In genomic region chr3:83765871-83766725, GRCm38 (mm10) we compare ENCODE assay signal across 8 mouse cellular contexts. TPM values are rescaled to one million over a fixed set of nuclear protein-coding genes. Genes with fewer than 3 reads are reported as not detected.
DNase-seq lines count a peak whose midpoint lies in the region; ATAC-seq and TF ChIP-seq lines count a peak whose summit lies in the region.

Gene Sfrp2, plus strand, starts transcription at chr3:83766321.

- intact Hi-C loops in heart, postnatal 36 days (cut with DNase I): loop anchor here (2.0 kb wide), 2 partner anchors 349 to 479 kb away; no protein-coding TSS in a partner anchor

- ATAC-seq in embryonic facial prominence, embryonic 14.5 days (ENCODE audit: low read depth): peak; percentile 89
- ATAC-seq in limb, embryonic 12.5 days (ENCODE audit: insufficient number of reproducible peaks, insufficient read depth, low FRiP score, low TSS enrichment, low read depth): peak; percentile 81
- ATAC-seq in neural tube, embryonic 12.5 days (ENCODE audit: low FRiP score, low read depth): peak; percentile 76

- no peaks in the 10 kb centered on the region for H3K4me1 ChIP-seq in ES-Bruce4 (ENCODE audit: control insufficient read depth, insufficient read depth, low read length)
- H3K4me1 ChIP-seq in embryonic facial prominence, embryonic 14.5 days (ENCODE audit: control insufficient read depth, insufficient read depth, low read length): peaks cover 20% of the 10 kb centered on the region
- peaks cover 48% of the 10 kb centered on the region for H3K4me1 ChIP-seq in limb, embryonic 12.5 days (replicated peaks)
- peaks cover 39% of the 10 kb centered on the region for H3K4me1 ChIP-seq in neural tube, embryonic 12.5 days

- DNase-seq in cerebellum, postnatal 14 days: peak; percentile 41 to 49
- DNase-seq in cerebellum, adult 18-20 months: no peak
- peak; percentile 96 for DNase-seq in embryonic facial prominence, embryonic 14.5 days (ENCODE audit: low spot score)
- peak; percentile 19 to 21 for DNase-seq in heart, postnatal 36 days
- DNase-seq in urinary bladder, postnatal 36 days (ENCODE audit: low spot score in 2 of 2): peak; percentile 29 to 30

- H3K9ac ChIP-seq in ES-Bruce4 (ENCODE audit: low read depth, poor library complexity, severe bottlenecking): peak within 1 kb of the TSS; percentile 63
- H3K9ac ChIP-seq in embryonic facial prominence, embryonic 14.5 days (ENCODE audit: low read depth, low read length): peak within 1 kb of the TSS; percentile 87
- H3K9ac ChIP-seq in limb, embryonic 12.5 days (replicated peaks): peak within 1 kb of the TSS; percentile 85
- H3K9ac ChIP-seq in neural tube, embryonic 12.5 days: peak within 1 kb of the TSS; percentile 81

- H3K9me3 ChIP-seq in ES-Bruce4 (replicated peaks; ENCODE audit: control insufficient read depth, insufficient read depth, low read length, poor library complexity, severe bottlenecking): no peaks in the 10 kb centered on the region
- no peaks in the 10 kb centered on the region for H3K9me3 ChIP-seq in embryonic facial prominence, embryonic 14.5 days (ENCODE audit: control insufficient read depth, low read length)
- no peaks in the 10 kb centered on the region for H3K9me3 ChIP-seq in limb, embryonic 12.5 days
- H3K9me3 ChIP-seq in neural tube, embryonic 12.5 days: no peaks in the 10 kb centered on the region

- H3K27ac ChIP-seq in ES-Bruce4 (ENCODE audit: insufficient read depth, low read length): no peak within 1 kb of the TSS
- peak within 1 kb of the TSS; percentile 86 for H3K27ac ChIP-seq in embryonic facial prominence, embryonic 14.5 days (replicated peaks; ENCODE audit: low read depth, low read length)
- H3K27ac ChIP-seq in limb, embryonic 12.5 days: peak within 1 kb of the TSS; percentile 92
- H3K27ac ChIP-seq in neural tube, embryonic 12.5 days: peak within 1 kb of the TSS; percentile 33; the same call in 1 of the 2 replicates

- no peak for TF ChIP-seq EP300 in ES-Bruce4 (IDR thresholded peaks at IDR 0.05; ENCODE audit: insufficient read depth, low read depth, low read length)

- WGBS in embryonic facial prominence, embryonic 14.5 days: 0% methylated on average over 44 of the region's 82 CpGs
- WGBS in limb, embryonic 12.5 days: under 1% methylated on average over 82 of the region's 82 CpGs
- WGBS in neural tube, embryonic 12.5 days: under 1% methylated on average over 82 of the region's 82 CpGs

- peak within 1 kb of the TSS; percentile 76 for H3K4me3 ChIP-seq in ES-Bruce4 (ENCODE audit: low read depth, low read length)
- peak within 1 kb of the TSS; percentile 69 for H3K4me3 ChIP-seq in embryonic facial prominence, embryonic 14.5 days (ENCODE audit: low read depth, low read length)
- peak within 1 kb of the TSS; percentile 68 for H3K4me3 ChIP-seq in limb, embryonic 12.5 days (replicated peaks)
- H3K4me3 ChIP-seq in neural tube, embryonic 12.5 days: peak within 1 kb of the TSS; percentile 61

- H3K27me3 ChIP-seq in ES-Bruce4 (ENCODE audit: control insufficient read depth, insufficient read depth, low read length, poor library complexity, severe bottlenecking): no peaks in the 10 kb centered on the region
- H3K27me3 ChIP-seq in embryonic facial prominence, embryonic 14.5 days (replicated peaks; ENCODE audit: control insufficient read depth, insufficient read depth, low read length): no peaks in the 10 kb centered on the region; the same call in 1 of the 2 replicates
- peaks cover 15% of the 10 kb centered on the region; the same call in 1 of the 2 replicates for H3K27me3 ChIP-seq in limb, embryonic 12.5 days
- 0 out of 2 replicates have a peak, but pooled peaks cover 7% of the 10 kb centered on the region for H3K27me3 ChIP-seq in neural tube, embryonic 12.5 days (replicated peaks)

- peak within 1 kb of the TSS; percentile 91 for H3K4me2 ChIP-seq in embryonic facial prominence, embryonic 14.5 days (ENCODE audit: low read depth, low read length)
- peak within 1 kb of the TSS; percentile 75 for H3K4me2 ChIP-seq in limb, embryonic 12.5 days
- peak within 1 kb of the TSS; percentile 85 for H3K4me2 ChIP-seq in neural tube, embryonic 12.5 days (replicated peaks)

- no peak for TF ChIP-seq POLR2A in ES-Bruce4 (IDR thresholded peaks at IDR 0.05; ENCODE audit: insufficient read depth, low read length)

- H3K36me3 ChIP-seq in ES-Bruce4 (ENCODE audit: control insufficient read depth, insufficient read depth, low read length, poor library complexity, severe bottlenecking): peaks cover 3% of the 10 kb centered on the region; the same call in 1 of the 2 replicates
- H3K36me3 ChIP-seq in embryonic facial prominence, embryonic 14.5 days (ENCODE audit: control insufficient read depth, insufficient read depth, low read length): peaks cover 24% of the 10 kb centered on the region
- peaks cover 20% of the 10 kb centered on the region for H3K36me3 ChIP-seq in limb, embryonic 12.5 days
- H3K36me3 ChIP-seq in neural tube, embryonic 12.5 days: peaks cover 7% of the 10 kb centered on the region

- TF ChIP-seq CTCF in ES-Bruce4 (IDR thresholded peaks at IDR 0.05; ENCODE audit: low read depth, low read length): no peak

RNA-seq across cellular contexts. Expression of gene Sfrp2, which starts in this region (rescaled TPM):
- 8.5 and 12.2 TPM in 2 replicates for polyA plus RNA-seq in ES-Bruce4 (2011; ENCODE audit: insufficient read depth, insufficient read length, low read depth, missing spikeins)
- 605 and 677 TPM in 2 replicates for polyA plus RNA-seq in embryonic facial prominence, embryonic 14.5 days (2014; fragmentation: Nextera tagmentation; extraction: Ambion mirVana)
- 1 to 10 TPM; 5.2 to 5.7 TPM for total RNA-seq in heart, postnatal 36 days (2021)
- 307 and 308 TPM in 2 replicates for polyA plus RNA-seq in limb, embryonic 12.5 days (2016; fragmentation: Nextera tagmentation; extraction: Ambion mirVana)
- polyA plus RNA-seq in neural tube, embryonic 12.5 days (2016; fragmentation: Nextera tagmentation; extraction: Ambion mirVana): 116 and 133 TPM in 2 replicates

Comparison
In these comparisons a context has a peak if more than half of its experiments do, and no peak if none do; other contexts are left out.
1. DNase-seq: peak in cerebellum, postnatal 14 days (2 of 2), embryonic facial prominence, embryonic 14.5 days (single experiment), heart, postnatal 36 days (2 of 2) and urinary bladder, postnatal 36 days (2 of 2); none in cerebellum, adult 18-20 months (0 of 2).
2. Peak in every context shown above with its lines, with median percentiles within 50 percentile points of each other: H3K4me3 ChIP-seq, H3K9ac ChIP-seq, ATAC-seq and H3K4me2 ChIP-seq.